Mouse (Mus musculus) liver, embryonic 12.5 days (tissue): ENCODE data around the gene Dgkg. TPM values are rescaled to one million over a fixed set of nuclear protein-coding genes. Genes with fewer than 3 reads are reported as not detected.

ENCODE experiments used
- ATAC-seq: fragments of 200-750 bp; cut with Nextera tagmentation; 2 replicates; pipeline ENCODE4 v1.8.0; 2017; ENCODE audit warnings: moderate number of reproducible peaks, mild to moderate bottlenecking, moderate library complexity
- H3K27ac ChIP-seq: fragments of 300-500 bp; sonication (generic); 2 replicates; pipeline ENCODE4 v1.5.1; 2016; ENCODE audit warnings: mild to moderate bottlenecking
- H3K27me3 ChIP-seq: fragments of 300-500 bp; sonication (generic); replicated peaks from 2 replicates; pipeline ENCODE4 v1.6.1; 2016; ENCODE audit warnings: mild to moderate bottlenecking, moderate library complexity
- H3K36me3 ChIP-seq: fragments of 300-500 bp; sonication (generic); 2 replicates; pipeline ENCODE4 v1.6.1; 2016; ENCODE audit warnings: mild to moderate bottlenecking, moderate library complexity
- H3K4me1 ChIP-seq: fragments of 300-500 bp; sonication (generic); 2 replicates; pipeline ENCODE4 v1.6.1; 2016
- H3K4me2 ChIP-seq: fragments of 300-500 bp; sonication (generic); 2 replicates; pipeline ENCODE4 v1.6.1; 2016; ENCODE audit warnings: mild to moderate bottlenecking, moderate library complexity
- H3K4me3 ChIP-seq: fragments of 300-500 bp; sonication (generic); 2 replicates; pipeline ENCODE4 v1.5.1; 2016; ENCODE audit warnings: mild to moderate bottlenecking, moderate library complexity
- H3K9ac ChIP-seq: fragments of 300-500 bp; sonication (generic); 2 replicates; pipeline ENCODE4 v1.6.1; 2016; ENCODE audit warnings: mild to moderate bottlenecking, moderate library complexity
- H3K9me3 ChIP-seq: fragments of 300-500 bp; sonication (generic); replicated peaks from 2 replicates; pipeline ENCODE4 v1.6.1; 2016; ENCODE audit warnings: mild to moderate bottlenecking, moderate library complexity
- WGBS: fragments of 180-500 bp; shearing (Covaris S2); methylation state at CpG from one replicate; pipeline ENCODE4 v1.1.7; 2016; ENCODE audit not compliant: insufficient replicate concordance; 5-methylcytosine and 5-hydroxymethylcytosine counted together
- polyA plus RNA-seq: library from polyadenylated mRNA; unstranded; fragments of >200 nt; fragmentation: Nextera tagmentation; extraction: Ambion mirVana; gene quantifications from 2 replicates; pipeline ENCODE4 v1.2.1, GENCODE M21; 2016

Gene Dgkg
- polyA plus RNA-seq, 1 experiment from 2014 or later = 0.89 TPM

- Histone ChIP-seq H3K9ac (no peak overlapping the region), H3K9me3 (no peaks in the 10 kb centered on the region), H3K4me3 (no peak overlapping the region), H3K36me3 (no peaks in the 10 kb centered on the region), H3K27ac (no peak overlapping the region), H3K4me1 (no peaks in the 10 kb centered on the region), H3K27me3 (no peaks in the 10 kb centered on the region), H3K4me2 (no peak overlapping the region)
- WGBS = 63% methylated on average over 9 of the region's 9 CpGs
- ATAC-seq = no peak
Measured at GRCm38 (mm10) chr16:22531041-22531440, 126.0 kb downstream of the Dgkg start.

GRCm38 (mm10) chr16:22527499-22527939 is 129.5 kb downstream of the Dgkg start:
- H3K4me3 ChIP-seq = no peak overlapping the region
- H3K9me3 ChIP-seq = no peaks in the 10 kb centered on the region
- 63% methylated on average over 5 of the region's 5 CpGs for WGBS
- H3K27ac ChIP-seq = no peak overlapping the region
- H3K27me3 ChIP-seq = no peaks in the 10 kb centered on the region
- ATAC-seq = no peak
- no peaks in the 10 kb centered on the region for H3K4me1 ChIP-seq
- no peaks in the 10 kb centered on the region for H3K36me3 ChIP-seq
- H3K4me2 ChIP-seq = no peak overlapping the region
- no peak overlapping the region for H3K9ac ChIP-seq

DNA sequence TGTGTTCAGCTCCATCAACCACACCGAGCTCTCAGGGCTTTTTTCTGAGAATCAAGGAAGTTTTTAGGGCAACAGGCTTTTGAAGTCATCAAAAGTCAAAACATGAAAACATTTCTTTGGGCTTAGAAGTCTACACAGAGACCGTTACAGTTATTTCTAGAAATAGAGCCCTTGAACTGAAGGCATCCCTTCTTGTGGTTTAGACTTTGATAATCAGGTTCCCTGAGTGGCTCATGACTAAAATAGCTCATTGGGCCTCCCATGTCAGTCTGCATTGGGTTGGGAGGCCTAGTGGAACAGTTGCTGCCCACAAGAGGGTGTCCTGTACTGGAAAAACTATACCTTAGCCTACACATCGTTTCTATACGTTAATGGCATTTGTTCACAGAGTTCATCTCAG is 130.6 kb downstream of the Dgkg start:
- no peak overlapping the region for H3K27ac ChIP-seq
- no peaks in the 10 kb centered on the region for H3K4me1 ChIP-seq
- 57% methylated on average over 4 of the region's 4 CpGs for WGBS

GRCm38 (mm10) chr16:22517431-22518384 is 139.3 kb downstream of the Dgkg start:
- no peaks in the 10 kb centered on the region for H3K9me3 ChIP-seq
- no peaks in the 10 kb centered on the region for H3K36me3 ChIP-seq
- no peak for ATAC-seq
- H3K4me2 ChIP-seq = peak overlapping the region; percentile 25; the same call in 1 of the 2 replicates
- H3K27me3 ChIP-seq = no peaks in the 10 kb centered on the region
- no peak overlapping the region for H3K9ac ChIP-seq
- whole genome bisulfite sequencing = 18% methylated on average over 20 of the region's 20 CpGs
- H3K27ac ChIP-seq = no peak overlapping the region
- H3K4me1 ChIP-seq = peaks cover 10% of the 10 kb centered on the region
- no peak overlapping the region for H3K4me3 ChIP-seq

More for the DNA sequence above, 130.6 kb downstream of the Dgkg start:
- Histone ChIP-seq H3K4me2 (no peak overlapping the region), H3K36me3 (no peaks in the 10 kb centered on the region), H3K9me3 (no peaks in the 10 kb centered on the region), H3K27me3 (no peaks in the 10 kb centered on the region), H3K9ac (no peak overlapping the region), H3K4me3 (no peak overlapping the region)
- ATAC-seq = no peak

- H3K27me3 ChIP-seq = no peaks in the 10 kb centered on the region
- 39% methylated on average over 5 of the region's 5 CpGs for WGBS
- H3K4me1 ChIP-seq = peaks cover 10% of the 10 kb centered on the region
- no peak overlapping the region for H3K27ac ChIP-seq
- H3K36me3 ChIP-seq = no peaks in the 10 kb centered on the region
- no peaks in the 10 kb centered on the region for H3K9me3 ChIP-seq
- no peak for ATAC-seq
- no peak overlapping the region for H3K4me3 ChIP-seq
- H3K9ac ChIP-seq = no peak overlapping the region
- no peak overlapping the region for H3K4me2 ChIP-seq
Measured at GRCm38 (mm10) chr16:22515476-22515875, 141.5 kb downstream of the Dgkg start.

DNA sequence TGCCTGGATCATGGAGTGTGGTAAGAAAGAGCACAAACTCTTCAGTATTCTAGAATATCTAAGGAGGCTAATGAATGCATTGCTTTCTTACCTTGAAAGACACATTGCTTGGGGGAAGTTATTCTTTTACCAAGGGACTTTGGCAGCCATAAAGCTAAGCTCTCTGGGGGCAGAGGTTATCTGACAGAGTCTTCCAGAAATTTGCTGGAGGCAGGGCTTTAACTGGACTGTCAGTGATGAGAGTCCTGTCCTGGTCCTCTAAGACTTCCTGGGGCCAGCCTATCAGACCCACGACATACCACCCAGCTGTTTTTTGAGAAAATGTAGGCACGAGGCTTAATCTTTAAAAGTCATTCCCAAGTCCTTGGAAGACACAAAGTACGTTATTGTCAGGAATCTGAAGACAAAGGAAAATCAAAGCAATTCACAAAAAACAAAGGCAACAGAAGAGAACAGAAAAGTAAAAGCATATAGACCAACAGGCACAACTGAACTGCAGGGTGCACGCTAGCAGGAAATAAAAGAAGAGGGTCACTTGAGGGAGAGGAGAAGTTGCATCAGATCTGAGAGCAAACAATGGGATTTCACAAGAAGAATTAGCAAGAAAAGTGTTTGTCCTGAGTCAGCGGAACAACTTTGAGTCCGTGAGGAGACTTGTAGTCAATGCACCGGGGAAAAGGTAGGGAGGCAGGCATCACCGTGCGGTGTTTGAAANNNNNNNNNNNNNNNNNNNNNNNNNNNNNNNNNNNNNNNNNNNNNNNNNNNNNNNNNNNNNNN is 146.0 kb downstream of the Dgkg start:
- Histone ChIP-seq H3K4me2 (no peak overlapping the region), H3K27ac (no peak overlapping the region), H3K9me3 (no peaks in the 10 kb centered on the region), H3K4me3 (no peak overlapping the region), H3K27me3 (no peaks in the 10 kb centered on the region), H3K36me3 (no peaks in the 10 kb centered on the region), H3K9ac (no peak overlapping the region), H3K4me1 (no peaks in the 10 kb centered on the region)
- WGBS = 59% methylated on average over 9 of the region's 9 CpGs
- ATAC-seq = no peak

- ATAC-seq = no peak
- Histone ChIP-seq H3K36me3 (no peaks in the 10 kb centered on the region), H3K27me3 (no peaks in the 10 kb centered on the region), H3K4me2 (no peak overlapping the region), H3K9me3 (no peaks in the 10 kb centered on the region), H3K4me3 (no peak overlapping the region), H3K27ac (no peak overlapping the region), H3K4me1 (peaks cover 11% of the 10 kb centered on the region), H3K9ac (no peak overlapping the region)
- 72% methylated on average over 5 of the region's 5 CpGs for WGBS
Measured at GRCm38 (mm10) chr16:22508936-22509563, 148.0 kb downstream of the Dgkg start.

DNA sequence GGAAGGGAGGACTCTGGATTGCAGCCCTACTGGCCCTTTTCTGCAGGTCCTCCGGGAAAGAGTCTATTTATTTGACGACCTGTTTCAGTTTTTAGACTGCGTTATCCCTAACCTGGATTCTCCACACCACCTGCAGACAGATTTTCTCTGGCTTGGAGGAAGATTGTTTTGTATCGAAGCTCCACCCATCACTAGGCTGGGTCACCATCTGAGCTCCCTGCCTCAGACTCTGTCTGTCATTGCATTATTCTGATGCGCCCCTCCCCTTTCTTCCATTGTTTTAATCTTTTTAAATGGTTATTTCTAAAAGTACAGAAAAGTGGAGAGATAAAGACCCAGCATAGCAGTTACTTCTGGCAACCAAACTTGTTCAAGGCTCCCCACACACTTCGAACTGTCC is 151.4 kb downstream of the Dgkg start:
- H3K4me1 ChIP-seq = peaks cover 22% of the 10 kb centered on the region
- H3K27ac ChIP-seq = no peak overlapping the region
- no peaks in the 10 kb centered on the region for H3K36me3 ChIP-seq
- 58% methylated on average over 6 of the region's 6 CpGs for WGBS
- no peaks in the 10 kb centered on the region for H3K27me3 ChIP-seq
- no peak for ATAC-seq
- H3K9ac ChIP-seq = no peak overlapping the region
- H3K9me3 ChIP-seq = no peaks in the 10 kb centered on the region
- no peak overlapping the region for H3K4me3 ChIP-seq
- no peak overlapping the region for H3K4me2 ChIP-seq

GRCm38 (mm10) chr16:22504851-22505250 is 152.2 kb downstream of the Dgkg start:
- Histone ChIP-seq H3K4me1 (peaks cover 22% of the 10 kb centered on the region), H3K27me3 (no peaks in the 10 kb centered on the region), H3K4me2 (no peak overlapping the region), H3K9me3 (no peaks in the 10 kb centered on the region), H3K4me3 (no peak overlapping the region), H3K36me3 (no peaks in the 10 kb centered on the region), H3K27ac (no peak overlapping the region), H3K9ac (no peak overlapping the region)
- WGBS = 35% methylated on average over 8 of the region's 8 CpGs
- no peak for ATAC-seq

- H3K4me2 ChIP-seq = peak overlapping the region; percentile 27; the same call in 1 of the 2 replicates
- WGBS = 46% methylated on average over 5 of the region's 5 CpGs
- H3K36me3 ChIP-seq = no peaks in the 10 kb centered on the region
- H3K9ac ChIP-seq = no peak overlapping the region
- H3K9me3 ChIP-seq = no peaks in the 10 kb centered on the region
- no peak for ATAC-seq
- no peak overlapping the region for H3K4me3 ChIP-seq
- H3K27ac ChIP-seq = no peak overlapping the region
- peaks cover 22% of the 10 kb centered on the region for H3K4me1 ChIP-seq
- no peaks in the 10 kb centered on the region for H3K27me3 ChIP-seq
Measured at GRCm38 (mm10) chr16:22504049-22504448, 153.0 kb downstream of the Dgkg start.

DNA sequence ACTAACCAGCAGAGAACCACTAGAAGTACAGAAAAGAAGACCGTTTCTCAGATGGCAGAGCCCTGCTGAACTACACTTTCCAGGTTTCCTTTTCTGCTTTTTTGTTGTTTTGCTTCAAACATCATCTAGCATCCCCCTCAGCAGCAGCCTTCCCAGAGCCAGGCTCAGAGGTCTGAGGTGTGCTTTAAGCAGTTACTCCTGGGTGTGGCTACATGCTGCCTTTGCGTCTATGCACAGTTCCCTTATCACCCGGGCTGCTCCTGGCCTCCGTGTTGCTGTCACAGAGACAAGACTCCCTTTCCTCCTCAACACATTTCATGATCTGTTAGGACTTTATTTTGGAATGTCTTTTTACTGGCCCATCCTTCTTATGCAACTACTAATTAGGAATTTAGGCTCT is 153.6 kb downstream of the Dgkg start:
- H3K27ac ChIP-seq = no peak overlapping the region
- no peaks in the 10 kb centered on the region for H3K27me3 ChIP-seq
- peaks cover 22% of the 10 kb centered on the region for H3K4me1 ChIP-seq
- H3K36me3 ChIP-seq = no peaks in the 10 kb centered on the region
- H3K4me2 ChIP-seq = peak overlapping the region; percentile 27; the same call in 1 of the 2 replicates
- ATAC-seq = 0 out of 2 replicates have a peak, but pooled peaks have one; percentile 60
- 23% methylated on average over 4 of the region's 4 CpGs for WGBS
- no peak overlapping the region for H3K9ac ChIP-seq
- no peak overlapping the region for H3K4me3 ChIP-seq
- no peaks in the 10 kb centered on the region for H3K9me3 ChIP-seq
